Mouse (Mus musculus) brain, embryonic 14.5 days (tissue): Measurements from ENCODE around the gene Gm49378. TPM values are rescaled to one million over a fixed set of nuclear protein-coding genes. Genes with fewer than 3 reads are reported as not detected.

Experiments used
- DNase-seq: peaks from one replicate; pipeline ENCODE4 v3.0.0-alpha.2; 2011; ENCODE audit warnings: low read depth
- CTCF ChIP-seq: fragments of 200-500 bp; IDR thresholded peaks from 2 replicates; pipeline ENCODE4 v1.5.1; 2012; ENCODE audit warnings: inconsistent platforms, mild to moderate bottlenecking, moderate library complexity, borderline replicate concordance; ENCODE audit not compliant: insufficient read depth, insufficient read length; ENCODE audit errors: extremely low read depth
- POLR2A ChIP-seq: fragments of 200-500 bp; IDR thresholded peaks from 2 replicates; pipeline ENCODE4 v1.6.1; 2012; ENCODE audit warnings: mild to moderate bottlenecking, inconsistent platforms, borderline replicate concordance; ENCODE audit not compliant: poor library complexity, insufficient read depth, insufficient read length, severe bottlenecking; ENCODE audit errors: extremely low read depth
- polyA plus RNA-seq: library from polyadenylated mRNA; depleted of rRNA; stranded (reverse); fragments of >200 nt; gene quantifications from 2 replicates; pipeline ENCODE4 v1.2.3, GENCODE M21; 2012

Gene Gm49378
- polyA plus RNA-seq, 1 experiment: 8.4 TPM

DNA sequence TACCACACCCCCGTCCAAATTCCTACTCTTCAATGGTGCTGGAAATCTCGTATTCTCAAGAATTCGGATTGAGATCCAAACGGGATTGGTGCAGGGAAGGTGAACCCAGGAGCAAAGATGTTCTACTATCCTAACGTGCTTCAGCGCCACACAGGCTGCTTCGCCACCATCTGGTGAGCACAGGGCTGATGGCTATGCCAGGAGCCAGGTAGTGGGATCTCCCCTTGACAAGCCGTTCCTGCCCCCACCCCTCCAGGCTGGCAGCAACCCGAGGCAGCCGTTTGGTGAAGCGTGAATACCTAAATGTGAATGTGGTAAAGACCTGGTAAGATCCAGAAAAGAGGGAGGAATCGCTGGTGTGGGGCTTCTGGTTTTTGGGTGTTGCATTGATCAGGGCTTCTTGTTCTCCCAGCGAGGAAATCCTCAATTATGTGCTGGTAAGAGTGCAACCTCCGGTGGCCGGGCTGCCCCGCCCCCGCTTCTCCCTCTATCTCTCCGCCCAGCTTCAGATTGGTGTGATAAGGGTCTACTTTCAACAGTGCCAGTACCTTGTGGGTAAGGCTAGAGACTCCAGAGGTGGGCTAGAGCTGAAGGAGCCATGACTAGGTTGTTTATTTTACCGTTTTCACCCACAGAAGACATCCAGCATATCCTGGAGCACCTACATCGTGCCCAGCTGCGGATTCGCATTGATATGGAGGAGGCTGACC lies 19.1 kb downstream of the Gm49378 start:
- peak; percentile 25 for DNase-seq
- no peak for TF ChIP-seq POLR2A
- no peak for TF ChIP-seq CTCF

DNA sequence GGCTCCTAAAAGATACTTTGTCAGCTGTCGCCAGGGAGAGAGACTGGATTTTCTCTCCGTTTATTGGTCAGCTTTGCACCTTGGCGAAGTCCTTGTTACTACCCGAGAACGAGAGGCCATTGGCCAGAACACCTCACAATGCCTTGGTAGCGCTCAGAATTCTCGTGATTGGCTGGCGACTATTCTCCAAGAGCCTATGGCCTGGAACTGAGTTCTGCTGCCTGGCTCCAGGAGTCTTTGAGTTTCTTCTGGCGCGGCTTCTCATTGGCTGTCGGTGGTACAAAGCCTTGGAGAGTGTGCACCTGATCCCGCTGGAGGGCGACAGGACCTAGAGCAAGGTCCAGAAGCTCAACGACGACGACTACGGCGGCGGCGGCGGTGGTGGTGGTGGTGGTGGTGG lies 19.9 kb downstream of the Gm49378 start, which contains the start of gene Rec8:
Gene Rec8, plus strand, starts transcription at position 216 of the 400 bp plus-strand sequence.
- DNase-seq: peak; percentile 82
- TF ChIP-seq CTCF (no peak), POLR2A (no peak)

DNA sequence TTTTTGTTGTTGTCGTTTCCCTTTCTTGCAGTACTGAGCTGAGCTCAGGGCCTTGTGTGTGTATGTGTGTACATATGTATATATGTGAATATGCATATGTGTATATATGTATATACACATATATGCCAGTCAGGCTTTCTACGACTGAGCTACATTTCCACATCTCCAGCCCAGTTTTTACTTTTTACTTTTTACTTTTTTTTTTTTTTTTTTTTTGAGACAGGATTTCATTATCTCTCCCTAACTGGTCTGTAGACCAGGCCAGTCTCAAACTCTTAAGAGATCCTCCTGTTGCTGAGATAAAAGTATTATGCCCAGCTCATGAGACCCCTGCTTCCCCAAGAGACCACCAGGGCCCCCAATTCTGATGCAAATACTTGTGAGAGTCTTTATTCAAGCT lies 20.9 kb downstream of the Gm49378 start:
- no peak for DNase-seq
- TF ChIP-seq CTCF: no peak
- no peak for TF ChIP-seq POLR2A

DNA sequence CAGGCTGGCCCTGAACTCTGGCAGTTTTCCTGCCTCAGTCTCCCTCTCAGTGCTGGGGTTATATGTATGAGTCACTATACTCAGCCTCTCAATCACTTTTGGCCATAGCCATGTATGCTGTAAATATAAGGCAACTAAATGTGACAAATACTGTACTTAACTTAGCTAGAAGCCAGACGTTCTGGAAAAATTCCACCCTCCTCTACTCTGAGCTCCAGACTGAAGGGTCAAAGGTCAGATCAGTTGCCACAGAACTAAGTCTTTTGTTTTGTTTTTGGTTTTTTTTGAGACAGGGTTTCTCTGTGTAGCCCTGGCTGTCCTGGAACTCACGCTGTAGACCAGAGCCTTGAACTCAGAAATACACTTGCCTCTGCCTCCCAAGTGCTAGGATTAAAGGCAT lies 21.8 kb downstream of the Gm49378 start:
- TF ChIP-seq CTCF: no peak
- no peak for TF ChIP-seq POLR2A
- no peak for DNase-seq

DNA sequence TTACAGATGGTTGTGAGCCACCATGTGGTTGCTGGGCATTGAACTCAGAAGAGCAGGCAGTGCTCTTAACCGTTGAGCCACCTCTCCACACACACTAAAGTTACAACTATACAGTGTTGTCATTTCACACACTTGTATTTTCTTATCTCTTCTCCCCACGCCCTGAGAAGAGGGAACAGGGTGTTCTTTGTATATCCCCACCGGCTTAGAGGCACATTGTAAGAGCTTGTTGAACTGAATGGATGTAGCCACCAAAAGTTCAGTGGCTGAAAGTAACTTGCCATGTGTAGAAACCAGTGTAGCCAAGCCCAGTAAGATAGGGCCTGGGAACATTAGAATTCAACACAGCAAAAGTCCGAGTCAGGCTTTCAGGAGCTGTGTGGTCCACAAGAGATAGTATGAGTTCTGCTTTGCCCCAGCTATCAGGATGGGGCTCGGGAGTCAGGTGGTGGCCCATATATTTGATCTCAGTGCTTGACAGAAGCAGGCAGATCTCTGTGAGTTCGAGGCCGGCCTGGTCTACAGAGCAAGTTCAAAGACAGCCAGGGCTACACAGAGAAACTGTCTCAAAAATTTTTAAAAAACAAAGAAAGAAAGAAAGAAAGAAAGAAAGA lies 23.0 kb downstream of the Gm49378 start:
- DNase-seq: no peak
- no peak for TF ChIP-seq POLR2A
- no peak for TF ChIP-seq CTCF

DNA sequence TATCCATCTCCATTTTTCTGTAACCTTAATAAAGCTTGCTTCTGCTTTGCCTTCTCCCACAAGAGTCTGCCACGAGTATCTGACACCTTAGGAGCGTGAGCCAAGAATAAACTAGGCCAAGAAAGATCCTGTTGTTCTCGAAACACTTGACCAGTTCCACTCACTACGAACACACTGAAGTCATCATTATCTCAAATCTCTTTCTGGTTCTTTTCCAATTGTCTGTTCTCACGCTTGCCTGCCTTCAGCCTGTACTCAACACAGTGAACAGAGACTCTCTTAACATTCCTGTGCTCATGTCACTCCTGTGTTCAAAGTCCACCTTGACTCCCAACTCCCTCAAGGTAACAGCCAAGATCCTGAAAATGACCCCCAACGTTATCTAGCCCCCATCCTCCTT lies 24.3 kb downstream of the Gm49378 start:
- no peak for TF ChIP-seq POLR2A
- TF ChIP-seq CTCF: no peak
- DNase-seq: no peak

DNA sequence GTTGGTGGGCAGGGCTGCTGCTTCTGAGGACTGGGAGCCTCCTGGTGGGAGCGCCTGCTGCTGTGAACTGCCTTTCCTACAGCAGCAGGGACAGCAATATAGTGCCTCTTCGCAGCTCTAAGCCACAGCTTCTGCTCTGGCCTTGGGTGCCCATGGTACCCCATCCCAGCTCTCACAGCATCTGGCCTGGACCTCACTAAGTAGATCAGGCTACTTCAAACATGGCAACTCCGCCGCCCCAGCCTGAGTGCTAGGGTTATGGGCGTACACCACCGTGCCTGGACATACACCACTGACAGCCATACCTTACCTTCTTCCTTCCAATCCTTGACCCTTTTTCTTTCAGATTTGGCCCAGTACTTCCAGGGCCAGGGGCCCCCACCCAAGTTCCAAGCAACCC lies 29.4 kb downstream of the Gm49378 start:
- no peak for DNase-seq
- no peak for TF ChIP-seq POLR2A
- no peak for TF ChIP-seq CTCF

DNA sequence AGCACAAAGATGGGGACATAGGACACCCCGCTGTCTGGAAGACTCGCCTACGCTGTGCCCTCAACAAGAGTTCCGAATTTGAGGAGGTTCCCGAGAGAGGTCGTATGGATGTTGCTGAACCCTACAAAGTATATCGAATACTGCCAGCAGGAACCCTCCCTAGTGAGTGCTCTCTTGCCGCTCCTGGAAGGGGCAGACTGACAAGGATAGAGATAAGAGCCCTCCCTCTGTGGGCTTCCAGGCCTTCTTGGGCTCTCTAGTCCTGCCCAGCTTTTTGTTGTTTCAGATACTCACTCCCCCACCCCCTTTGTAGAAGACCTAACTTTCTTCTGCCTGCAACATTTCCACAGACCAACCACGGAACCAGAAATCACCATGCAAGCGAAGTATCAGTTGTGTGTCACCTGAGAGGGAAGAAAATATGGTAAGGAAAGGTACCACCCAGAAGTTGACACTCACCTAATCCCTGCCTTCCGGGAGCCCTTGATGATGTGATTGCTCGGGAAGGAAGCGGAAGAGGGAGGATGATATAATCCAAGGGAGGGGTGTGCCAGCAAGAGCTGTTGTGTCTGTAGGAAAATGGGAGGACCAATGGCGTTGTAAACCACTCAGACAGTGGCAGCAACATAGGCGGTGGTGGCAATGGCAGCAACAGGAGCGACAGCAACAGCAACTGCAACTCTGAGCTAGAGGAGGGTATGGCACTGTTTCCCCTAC lies 31.8 kb downstream of the Gm49378 start:
- DNase-seq: no peak
- no peak for TF ChIP-seq CTCF
- TF ChIP-seq POLR2A: no peak

DNA sequence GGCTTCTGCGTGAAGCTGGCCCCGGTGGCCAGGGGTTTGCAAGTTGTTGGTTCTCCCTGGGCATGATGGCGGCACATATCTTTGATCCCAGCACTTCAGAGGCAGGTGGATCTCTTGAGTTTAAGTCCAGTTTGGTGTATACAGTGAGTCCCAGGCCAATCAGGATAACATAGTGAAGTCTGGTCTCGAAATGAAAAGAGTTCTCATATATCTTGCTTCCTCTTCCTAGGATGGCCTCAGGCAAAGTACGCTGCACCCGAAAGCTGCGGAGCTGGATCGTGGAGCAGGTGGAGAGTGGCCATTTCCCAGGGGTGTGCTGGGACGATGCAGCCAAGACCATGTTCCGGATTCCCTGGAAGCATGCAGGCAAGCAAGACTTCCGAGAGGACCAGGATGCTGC lies 32.9 kb downstream of the Gm49378 start:
- no peak for DNase-seq
- no peak for TF ChIP-seq POLR2A
- no peak for TF ChIP-seq CTCF

DNA sequence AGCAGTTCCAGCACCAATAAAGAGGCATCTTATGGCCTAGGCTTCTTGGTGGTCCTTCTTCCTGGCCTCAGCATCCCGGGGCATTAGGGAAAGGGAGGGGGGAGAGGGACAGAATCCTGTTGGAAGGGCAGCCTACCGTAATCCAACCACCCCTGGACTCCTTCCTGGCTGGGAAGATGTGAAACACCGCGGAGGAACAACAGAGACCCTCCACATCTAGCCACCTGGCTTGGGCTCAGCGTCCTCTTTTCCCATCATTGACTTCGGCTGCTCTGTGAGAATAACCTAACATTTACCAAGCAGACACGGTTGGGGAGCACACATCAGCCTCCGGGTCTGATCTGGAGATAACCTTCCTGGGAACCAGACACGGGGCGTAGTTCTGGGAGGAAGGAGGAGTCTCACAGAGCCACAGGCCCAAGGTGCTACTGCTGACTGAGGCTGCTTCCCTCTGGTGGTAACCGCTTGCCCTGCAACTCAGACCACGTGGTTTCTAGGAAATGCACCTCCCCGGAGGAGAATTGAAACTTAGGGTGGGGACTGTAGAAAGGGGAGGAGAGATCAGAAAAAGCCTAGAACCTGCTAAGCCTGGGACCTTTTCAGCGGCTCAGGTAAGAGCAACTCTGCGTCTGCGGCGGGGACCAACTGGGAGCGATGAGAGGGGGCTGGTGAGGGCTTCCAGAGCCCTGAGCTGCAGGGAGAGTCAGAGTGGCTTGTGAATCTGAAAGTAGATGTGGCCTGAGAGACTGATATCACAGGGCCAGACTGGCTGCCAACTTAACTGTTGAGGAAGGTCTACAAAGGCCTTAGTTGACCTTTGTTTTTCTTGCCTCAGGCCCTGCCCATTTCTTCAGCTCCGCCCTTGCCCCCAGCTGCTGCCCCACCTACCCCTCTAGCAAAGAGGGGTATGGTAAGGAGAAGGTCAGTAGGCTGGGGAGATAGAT lies 33.8 kb downstream of the Gm49378 start:
- TF ChIP-seq POLR2A (no peak), CTCF (peak; percentile 90)
- peak; percentile 87 for DNase-seq

DNA sequence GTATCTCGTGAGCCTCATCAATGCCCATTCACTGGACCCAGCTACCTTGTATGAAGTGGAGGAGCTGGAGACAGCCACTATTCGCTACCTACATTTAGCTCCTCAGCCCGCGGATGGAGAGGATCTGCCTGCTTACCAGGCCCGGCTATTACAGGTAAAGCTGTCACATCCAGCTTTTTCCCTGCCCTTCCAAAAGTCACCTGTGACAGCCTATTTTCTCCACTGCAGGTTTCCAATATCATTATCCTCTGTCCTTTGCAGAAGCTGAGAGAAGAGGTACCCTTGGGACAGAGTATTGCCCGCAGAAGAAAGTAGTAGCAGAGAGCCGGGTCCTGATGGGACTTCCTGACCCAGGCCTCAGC lies 34.4 kb downstream of the Gm49378 start, which contains the start of gene Irf9:
Gene Irf9, plus strand, starts transcription at position 301 of the 362 bp plus-strand sequence.
- no peak for DNase-seq

More for the DNA sequence above, 34.4 kb downstream of the Gm49378 start, which contains the start of gene Irf9:
- no peak for TF ChIP-seq POLR2A
